Mouse (Mus musculus): ENCODE results near the gene Ccdc17.

Gene Ccdc17

DNA sequence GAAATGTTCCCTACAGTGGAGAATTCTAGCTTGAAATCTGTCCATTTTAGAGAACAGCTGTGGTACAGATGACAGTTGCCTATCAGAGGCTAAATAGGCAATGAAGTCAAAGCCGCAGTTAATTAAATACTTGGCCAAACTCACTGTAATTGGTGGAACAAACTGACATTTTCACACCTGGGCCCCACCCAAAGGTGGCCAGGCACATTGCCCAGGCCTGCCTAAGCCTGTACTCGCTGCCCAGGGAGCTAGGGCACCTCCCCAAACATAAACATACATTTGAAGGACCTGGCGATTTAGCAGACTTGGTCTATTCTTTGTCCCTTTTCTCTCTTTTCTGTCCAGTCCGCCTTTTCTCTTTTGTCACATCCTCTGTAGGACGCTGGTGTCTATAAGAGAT, at the start of gene Ccdc17:
Gene Ccdc17, plus strand, starts transcription at position 276 of the 400 bp plus-strand sequence.
- no peak for DNase-seq (ENCODE audit: low spot score in 2 of 2)

DNA sequence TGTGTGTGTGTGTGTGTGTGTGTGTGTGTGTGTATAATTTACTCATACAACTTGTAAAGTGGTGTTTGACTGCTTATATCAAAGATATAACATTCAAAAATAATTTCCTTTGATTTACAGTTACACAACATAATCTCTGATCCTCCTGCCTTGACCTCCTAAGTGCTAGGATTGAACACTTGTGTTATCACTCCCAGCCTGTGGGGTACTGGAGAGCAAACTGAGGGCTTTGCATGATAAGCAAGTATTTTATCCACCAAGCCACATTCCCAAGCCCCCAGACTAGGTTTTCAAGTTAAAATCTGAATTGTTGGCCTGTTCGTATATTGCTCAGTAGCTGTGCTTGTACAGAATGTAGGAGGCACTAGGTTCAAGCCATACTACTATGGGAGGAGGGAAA, 46.0 kb upstream of the Ccdc17 start:
- no peak for DNase-seq (ENCODE audit: low spot score in 2 of 2)

DNA sequence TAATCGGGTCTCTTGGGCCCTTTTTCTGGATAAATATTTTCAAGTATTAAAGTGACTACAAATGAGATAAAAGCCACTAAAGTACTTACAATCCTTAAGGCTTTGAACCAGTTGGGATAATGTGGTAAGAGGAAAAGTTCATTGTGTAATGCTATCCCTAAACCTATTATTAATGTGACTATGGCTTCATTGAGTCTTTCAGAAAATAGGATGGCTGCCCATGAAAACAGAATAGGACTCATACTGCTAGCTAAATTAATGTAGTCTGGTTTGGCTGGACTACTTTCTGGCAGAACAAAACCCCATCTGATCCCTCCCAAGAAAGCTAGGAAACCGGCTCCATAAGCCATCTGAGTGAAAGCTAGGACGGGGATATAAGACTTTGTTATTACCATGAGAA, 43.4 kb upstream of the Ccdc17 start:
- DNase-seq (ENCODE audit: low spot score in 2 of 2), result no peak

DNA sequence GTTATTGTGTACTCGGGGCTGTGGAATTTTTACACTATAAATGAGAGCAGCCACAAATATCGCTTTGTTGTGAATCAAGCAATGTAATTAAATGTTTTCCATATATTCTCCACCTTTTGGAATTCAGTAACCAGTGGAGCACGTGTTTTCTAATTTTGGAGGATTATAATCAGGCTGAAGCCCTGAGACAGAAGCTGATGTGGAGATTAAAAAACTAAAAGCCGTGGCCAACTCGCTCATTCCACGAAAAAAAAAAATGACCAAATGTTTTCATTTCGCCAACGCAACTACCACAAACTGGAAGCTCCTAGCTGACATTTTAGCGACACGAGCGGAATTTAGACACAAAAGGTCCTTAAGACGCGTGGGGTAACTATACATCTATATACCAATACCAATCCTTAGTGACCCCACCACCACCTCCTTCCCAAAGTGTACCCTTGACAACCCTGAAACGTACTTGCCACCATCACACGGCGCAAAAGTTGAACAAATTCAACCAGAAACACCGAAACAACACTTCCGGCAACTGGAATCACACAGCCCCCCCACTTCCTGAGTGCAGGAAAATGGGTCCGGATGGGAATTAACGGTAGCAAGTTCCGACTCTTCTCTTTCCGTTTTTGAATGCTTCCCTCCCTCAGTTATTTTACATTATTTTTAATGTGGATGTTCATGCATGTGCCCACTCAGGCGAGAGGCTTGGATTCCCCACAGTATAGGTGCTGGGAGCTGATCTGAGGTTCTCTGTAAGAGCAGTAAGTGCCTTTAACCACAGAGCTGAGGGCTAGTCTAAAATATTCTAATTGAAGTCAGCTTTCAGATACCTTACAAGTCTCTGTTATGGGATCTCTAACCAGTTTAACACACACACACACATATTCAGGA, 40.8 kb upstream of the Ccdc17 start, which contains the start of gene Tmem69:
Gene Tmem69, minus strand, starts transcription at position 524 of the 888 bp plus-strand sequence.
- peak; percentile 61 to 67 for DNase-seq (ENCODE audit: low spot score in 2 of 2)

DNA sequence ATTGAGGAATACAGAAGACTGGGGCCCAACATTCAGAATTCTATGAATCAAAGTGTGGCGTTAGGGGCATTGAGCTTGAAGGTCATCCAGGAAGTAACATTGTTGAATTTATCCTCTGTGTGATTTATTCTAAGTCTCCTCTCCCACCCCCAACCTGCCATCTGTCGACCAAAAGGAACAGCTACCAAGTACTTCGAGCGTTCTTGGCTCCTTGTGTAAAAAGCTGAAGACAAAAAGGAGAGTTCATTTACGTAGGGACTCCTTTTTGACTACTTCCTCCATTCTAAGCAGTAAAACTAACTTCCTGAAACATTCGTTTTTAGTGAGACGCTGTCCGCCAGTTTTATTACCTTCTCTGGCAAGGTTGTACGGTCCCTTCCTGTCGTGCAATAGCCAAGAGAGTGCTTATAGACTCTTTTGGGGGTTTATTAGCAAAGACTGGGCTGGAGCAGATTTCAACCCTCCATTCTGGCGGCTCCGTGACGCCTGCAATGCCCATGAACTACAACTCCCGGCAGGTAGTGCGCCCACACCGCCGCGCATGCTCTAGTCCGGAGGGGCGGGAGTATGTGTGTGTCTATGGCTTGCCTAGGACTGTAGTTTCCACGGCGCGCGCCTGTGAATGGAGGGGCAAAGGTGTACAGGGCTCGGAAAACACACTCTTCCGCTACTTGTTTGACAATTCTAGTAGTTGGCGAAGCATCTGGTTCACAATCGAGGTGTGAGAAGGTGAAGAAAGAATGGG, 39.7 kb upstream of the Ccdc17 start:
- peak; percentile 87 to 90 for DNase-seq (ENCODE audit: low spot score in 2 of 2)

DNA sequence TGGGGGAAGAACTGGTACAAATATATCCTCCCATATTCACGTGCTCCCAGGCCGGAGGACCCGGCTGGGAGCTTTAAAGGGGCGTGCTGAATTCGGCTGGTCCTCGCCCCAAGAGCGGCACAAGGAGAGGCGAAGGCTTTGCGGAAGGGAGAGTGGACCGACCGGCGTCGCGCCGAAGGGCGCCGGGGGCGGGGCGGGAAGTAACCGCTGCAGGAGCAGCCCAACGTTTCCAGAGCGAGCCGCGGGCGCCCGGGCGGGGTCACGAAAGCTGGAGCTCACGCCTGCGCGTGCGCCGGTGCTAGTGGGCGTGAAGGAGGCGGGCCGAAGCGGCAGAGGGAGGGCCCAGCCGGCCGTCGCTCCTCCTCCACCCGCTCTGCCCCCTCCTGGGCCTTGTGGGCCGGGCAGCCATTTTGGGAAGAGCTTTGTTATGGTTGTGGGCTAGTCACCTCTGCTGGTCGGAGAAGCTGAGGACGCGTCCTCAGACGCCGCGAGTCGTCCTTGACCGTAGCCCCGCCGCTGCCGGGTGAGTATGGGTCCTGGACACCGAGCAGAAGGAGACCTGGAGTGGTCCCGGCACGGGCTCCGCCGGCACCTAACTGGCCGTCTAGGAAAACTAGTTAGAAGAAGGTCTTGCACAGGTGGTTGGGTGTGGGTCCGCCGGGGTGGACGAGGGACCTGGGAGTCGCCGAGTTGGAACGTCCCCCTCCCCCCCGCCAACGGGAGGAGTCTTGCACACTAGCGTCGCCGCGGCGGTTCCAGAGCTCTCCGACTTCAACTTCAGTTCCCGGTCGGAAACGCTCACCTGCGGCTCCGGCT, 38.9 kb upstream of the Ccdc17 start, which contains the start of gene Gpbp1l1:
Gene Gpbp1l1, plus strand, starts transcription at position 353 of the 816 bp plus-strand sequence.
- DNase-seq (ENCODE audit: low spot score in 2 of 2), result peak; percentile 97 to 98

DNA sequence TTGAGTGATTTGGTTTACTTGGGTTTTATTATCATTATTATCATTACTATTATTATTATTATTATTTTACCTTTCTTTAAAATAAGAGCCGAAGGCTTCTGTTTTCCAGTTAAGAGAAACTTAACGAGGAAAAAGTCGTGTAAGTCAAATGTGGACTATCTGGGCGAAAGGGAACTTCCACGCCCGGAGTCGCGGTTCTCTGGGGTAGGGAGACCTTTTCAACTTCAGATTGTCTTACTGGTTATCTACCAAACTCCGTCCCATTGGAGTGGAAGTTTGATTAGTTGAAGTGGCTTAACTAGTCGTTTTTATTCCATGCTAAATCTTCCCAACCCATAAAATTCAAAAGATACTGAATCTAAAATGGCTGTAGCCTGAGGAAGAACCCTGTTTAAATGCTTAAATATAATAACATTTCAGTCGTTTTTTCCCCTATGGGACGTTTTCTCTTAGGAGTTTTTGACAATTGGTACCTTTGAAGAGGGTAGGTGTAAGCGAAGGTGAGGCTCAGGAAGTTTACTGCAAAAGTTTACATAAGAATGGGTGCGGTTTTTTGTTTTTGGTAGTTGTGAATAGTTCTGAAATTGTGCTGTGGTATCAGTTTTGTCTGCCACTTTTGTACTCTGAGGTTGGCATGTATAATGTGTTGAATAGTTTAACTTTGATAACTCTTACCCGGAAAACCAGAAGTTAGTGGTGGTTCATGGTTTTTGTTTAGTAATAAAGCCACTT, 38.1 kb upstream of the Ccdc17 start:
- no peak for DNase-seq (ENCODE audit: low spot score in 2 of 2)

DNA sequence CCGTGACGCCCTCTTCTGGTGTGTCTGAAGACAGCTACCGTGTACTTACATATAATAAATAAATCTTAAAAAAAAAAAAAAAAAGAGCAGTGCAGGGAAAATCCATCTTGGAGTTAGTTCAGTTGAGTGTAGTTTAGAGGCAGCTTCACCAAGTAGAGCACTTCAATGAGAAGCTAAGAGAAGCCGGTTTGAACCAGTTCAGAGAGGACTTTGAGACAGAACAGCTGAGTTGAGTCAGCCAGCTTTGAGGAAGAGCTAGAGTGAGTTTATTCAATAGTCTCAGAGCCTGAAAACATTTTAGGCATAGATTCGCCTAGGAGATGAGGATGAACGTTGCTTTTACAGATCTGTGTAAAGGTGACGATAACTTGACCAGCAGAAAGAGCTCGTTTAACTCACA, 661 bp upstream of the Ccdc17 start:
- no peak for DNase-seq (ENCODE audit: low spot score in 2 of 2)

DNA sequence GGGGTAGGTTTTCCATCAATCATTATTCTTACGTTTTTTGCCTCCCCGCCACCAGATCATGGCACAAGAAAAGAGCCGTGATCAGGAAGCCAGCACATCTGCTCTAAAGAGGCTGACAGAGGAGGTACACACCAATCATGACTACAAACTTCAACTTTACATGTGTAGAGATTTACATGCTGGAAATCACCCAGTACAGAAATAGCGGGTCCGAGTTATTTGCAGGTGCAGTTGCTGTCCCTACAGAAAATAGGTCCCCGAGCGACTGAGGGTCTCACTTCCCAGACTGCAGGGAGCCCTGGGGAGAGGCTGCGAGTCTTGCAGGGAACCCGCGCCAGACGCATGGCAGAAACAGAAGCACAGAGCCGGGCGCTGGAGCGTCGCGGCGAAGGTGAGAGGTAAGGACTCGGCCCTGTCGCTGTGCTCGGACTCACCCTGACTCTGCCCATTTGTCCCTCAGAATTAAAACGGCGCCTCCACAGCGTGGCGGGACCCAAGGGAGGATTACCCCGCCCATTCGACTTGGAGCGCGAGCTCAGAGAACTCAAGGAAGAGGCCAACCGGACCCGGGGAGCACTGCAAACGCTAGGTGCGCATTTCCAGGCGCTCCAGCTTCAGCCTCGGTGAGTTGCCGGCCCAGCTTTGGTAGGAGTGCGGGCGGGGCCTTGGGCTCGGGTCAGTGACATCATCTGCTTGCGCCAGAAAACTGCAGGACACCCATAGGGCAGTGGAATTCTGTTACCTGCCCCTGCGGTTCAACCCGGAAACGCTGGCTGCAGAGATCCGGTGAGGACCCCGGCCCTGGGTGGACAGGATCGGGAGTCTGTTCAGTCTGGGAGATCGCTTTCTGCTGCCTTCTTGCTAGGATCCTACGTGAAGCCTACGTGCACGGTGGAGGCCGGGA, 776 bp downstream of the Ccdc17 start:
- DNase-seq (ENCODE audit: low spot score in 2 of 2), result peak; percentile 80 to 88

DNA sequence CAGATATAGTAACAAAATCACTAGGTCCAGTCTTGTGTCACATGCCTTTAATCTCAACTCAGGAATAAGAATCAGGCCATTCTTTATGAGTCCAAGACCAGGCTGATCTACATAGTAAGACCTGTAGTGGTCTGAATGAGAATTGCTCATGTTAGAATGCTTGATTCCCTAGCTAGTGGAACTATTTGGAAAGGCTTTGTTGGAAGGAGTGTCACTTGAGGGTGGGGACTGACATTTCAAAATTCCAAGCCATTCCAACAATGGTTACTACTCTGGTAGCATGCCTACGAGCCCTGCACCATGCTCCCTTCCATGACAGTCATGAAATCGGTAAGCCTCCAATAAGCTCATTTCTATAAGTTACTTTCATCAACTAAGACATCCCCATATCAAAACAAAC, 16.2 kb downstream of the Ccdc17 start:
- no peak for DNase-seq (ENCODE audit: low spot score in 2 of 2)

DNA sequence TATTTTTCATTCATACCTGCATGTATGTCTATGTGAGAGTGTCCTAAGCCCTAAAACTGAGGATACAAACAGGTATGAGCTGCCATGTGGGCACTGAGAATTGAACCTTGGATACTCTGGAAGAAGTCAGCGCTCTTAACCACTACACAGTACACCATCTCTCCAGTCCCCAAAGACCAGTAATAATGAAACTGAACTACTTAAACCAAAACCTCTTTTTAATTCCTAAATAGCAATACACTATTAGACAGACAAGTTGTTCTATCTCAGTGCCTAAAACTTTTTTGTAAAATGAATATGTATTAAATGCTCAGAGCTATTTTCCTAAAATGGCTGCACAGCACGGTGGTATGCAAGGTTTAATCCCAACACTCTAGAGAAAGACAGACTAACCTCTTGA, 18.8 kb downstream of the Ccdc17 start:
- DNase-seq (ENCODE audit: low spot score in 2 of 2), result no peak

DNA sequence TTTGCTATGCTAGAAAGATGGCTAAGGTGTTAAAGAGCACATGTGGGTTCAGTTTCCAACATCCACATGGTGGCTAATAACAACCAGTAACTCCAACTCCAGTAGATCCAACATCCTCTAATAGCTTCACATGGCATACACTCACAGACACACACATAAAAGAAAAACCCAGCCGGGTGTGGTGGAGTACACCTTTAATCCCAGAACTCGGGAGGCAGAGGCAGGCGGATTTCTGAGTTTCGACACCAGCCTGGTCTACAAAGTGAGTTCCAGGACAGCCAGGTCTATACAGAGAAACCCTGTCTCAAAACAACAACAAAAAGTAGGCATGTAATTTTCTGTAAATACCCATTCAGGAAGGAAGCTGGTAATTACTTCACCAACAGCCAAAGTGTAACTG, 28.4 kb downstream of the Ccdc17 start:
- no peak for DNase-seq (ENCODE audit: low spot score in 2 of 2)

DNA sequence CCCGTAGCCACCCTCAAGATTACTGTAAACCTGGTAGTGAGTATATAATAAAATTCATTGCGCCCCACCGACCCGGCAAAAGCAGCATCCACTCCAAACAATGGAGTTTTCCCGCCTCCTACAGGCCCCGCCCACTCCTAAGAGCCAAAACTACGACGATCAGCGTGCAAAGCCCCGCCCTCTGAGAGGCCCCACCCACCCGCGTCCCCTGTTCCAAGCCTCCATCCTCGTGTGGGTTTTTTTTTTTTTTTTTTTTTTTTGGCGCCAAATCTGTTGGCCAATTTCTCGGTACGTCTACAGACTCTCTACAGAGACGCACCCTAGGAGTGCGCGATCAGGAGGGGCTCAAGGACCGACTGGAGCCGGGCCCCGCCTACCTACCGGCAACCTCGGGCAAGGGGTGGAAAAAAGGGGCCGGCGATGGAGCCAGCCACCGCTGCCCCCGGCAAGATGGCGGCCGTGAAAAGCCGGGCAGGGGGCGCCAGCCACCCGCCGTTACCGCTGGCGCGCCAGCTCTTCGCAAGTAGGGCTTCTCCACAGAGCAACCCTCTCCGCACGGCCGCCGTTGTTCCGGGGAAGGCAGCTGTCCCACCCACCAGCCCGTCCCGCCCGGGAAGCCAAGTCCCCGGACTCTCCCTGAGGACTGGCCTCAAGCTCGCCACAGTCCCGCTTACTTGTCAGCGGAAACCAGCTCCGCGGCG, 30.4 kb downstream of the Ccdc17 start:
- peak; percentile 70 to 84 for DNase-seq (ENCODE audit: low spot score in 2 of 2)

DNA sequence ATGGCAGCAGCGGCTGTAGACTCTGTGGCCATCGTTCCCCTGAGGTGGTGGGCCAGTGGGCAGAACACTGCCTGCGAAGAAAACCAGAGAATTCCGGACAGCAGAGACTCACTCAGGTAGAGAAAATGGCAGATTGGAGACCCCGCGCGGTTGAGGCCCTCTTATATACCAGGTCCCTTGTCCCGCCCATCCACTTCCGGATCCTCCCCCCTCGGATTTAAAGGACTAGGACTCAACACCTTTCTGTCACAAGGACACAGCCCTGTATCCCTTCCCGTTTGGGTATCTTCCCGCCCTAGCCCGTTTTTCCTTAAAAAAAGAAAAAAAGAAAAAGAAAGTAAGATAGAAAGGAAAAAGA, 30.9 kb downstream of the Ccdc17 start:
- DNase-seq (ENCODE audit: low spot score in 2 of 2), result peak; percentile 84 to 91

DNA sequence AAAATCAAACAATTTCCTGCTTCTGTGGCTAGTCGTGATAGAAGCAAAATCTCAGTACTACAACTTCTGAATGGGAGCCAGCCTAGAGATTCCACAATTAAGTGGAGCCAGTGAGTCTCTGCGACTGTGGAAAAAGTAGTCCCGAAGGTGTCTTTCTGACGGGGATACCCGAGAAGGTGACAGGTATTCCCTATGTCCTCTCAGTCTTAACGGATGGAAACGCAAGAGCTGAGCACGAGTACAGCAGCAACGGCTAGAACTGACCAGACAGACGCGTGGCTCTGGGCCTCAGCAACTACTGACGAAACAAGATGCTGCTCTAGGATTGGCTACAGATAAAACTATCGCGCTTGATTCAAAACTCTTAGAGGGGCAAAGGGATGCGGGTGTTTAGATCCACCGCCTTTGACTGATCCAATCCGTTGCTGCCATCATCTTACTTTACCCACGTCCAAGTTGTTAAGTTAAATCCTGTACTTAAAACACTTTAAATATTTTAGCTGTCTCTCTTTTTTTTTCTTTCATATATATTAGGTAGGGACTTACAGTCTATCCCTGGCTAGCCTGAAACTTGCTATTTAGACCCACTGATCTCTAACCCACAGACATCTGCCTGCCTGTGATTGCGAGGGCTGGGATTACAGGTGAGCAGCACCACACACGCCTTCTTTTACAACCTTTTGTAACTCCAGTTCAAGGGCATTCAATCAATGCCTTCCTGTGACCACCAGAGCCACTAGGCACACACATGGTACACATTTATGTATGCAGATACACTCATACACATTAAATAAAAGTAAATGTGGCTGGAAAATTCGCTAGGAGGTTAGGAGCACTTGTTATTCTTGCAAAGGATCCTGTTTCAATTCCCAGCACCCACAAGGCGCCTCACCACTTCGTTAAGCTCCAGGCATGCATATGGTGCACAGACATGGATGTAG, 31.5 kb downstream of the Ccdc17 start, which contains the start of gene Nasp:
Gene Nasp, minus strand, starts transcription at position 220 of the 941 bp plus-strand sequence.
- peak; percentile 65 to 67 for DNase-seq (ENCODE audit: low spot score in 2 of 2)

DNA sequence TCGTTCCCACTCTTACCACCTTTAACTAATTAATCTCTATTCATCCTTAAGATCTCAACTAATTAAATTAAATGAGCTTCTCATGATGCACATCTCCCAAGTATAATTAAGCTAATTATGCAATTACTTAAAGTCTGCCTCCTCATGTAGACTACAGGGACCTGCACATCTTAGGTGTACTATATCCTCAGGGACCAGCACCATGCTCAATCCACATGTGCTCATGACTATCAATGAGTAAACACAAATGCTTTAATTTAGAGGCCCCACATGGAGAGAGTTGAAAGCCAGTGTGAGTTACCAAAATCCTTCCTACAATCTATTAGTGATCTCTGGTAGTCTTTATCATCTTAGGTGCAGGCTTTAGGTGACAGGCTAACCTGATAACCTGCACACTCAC, 38.7 kb downstream of the Ccdc17 start:
- no peak for DNase-seq (ENCODE audit: low spot score in 2 of 2)

DNA sequence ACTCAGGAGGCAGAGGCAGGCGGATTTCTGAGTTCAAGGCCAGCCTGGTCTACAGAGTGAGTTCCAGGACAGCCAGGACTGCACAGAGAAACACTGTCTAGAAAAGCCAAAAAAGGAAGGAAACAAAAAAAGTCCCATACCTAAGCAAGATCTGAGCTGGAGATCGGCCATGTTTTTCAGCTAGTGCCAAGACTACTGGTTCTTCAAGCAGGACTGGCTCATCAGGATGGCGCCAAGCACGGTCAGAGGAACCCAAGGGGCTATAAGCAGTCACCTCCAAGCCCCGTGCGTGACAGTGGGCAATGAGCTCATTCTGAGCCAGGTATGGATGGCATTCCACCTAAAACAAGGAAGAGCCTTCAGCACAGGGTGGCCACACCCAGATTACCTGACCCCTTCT, 42.4 kb downstream of the Ccdc17 start:
- DNase-seq (ENCODE audit: low spot score in 2 of 2), result no peak

DNA sequence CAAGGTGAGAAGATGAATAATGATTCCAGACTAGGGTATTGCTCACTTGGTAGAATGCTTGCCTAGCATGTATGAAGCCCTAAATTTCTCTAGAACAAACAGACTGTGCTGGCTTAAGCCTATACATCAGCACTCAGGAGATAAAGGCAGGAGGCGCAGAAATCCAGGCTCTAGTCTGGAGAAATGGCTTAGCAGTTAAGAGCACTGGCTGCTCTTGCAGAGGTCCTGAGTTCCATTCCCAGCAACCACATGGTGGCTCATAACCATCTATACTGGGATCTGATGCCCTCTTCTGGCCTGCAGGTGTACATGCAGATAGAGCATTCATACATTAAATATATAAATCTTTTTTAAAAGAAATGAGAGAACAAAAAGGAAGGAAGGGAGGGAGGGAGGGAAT, 45.6 kb downstream of the Ccdc17 start:
- no peak for DNase-seq (ENCODE audit: low spot score in 2 of 2)
